Mouse (Mus musculus): ENCODE data around the gene Eno2. TPM values are rescaled to one million over a fixed set of nuclear protein-coding genes. Genes with fewer than 3 reads are reported as not detected.

The Eno2 gene
- 4.8 TPM in 2 replicates for polyA plus RNA-seq (2016; fragmentation: Nextera tagmentation; extraction: Ambion mirVana)

GRCm38 (mm10) chr6:124769101-124769765 is at the start of gene Eno2:
TSS of gene Eno2 (minus strand) at chr6:124769673.
- peak; percentile 67; the same call in 1 of the 2 replicates for ATAC-seq (ENCODE audit: insufficient number of reproducible peaks, insufficient read depth, low FRiP score, low TSS enrichment, low read depth)
- Histone ChIP-seq H3K9me3 (no peaks in the 10 kb centered on the region), H3K4me2 (peak within 1 kb of the TSS; percentile 92), H3K9ac (replicated peaks) (peak within 1 kb of the TSS; percentile 72), H3K4me1 (replicated peaks) (peaks cover 30% of the 10 kb centered on the region), H3K27me3 (peaks cover 53% of the 10 kb centered on the region), H3K4me3 (replicated peaks) (peak within 1 kb of the TSS; percentile 58), H3K27ac (no peak within 1 kb of the TSS), H3K36me3 (no peaks in the 10 kb centered on the region)
- WGBS: under 1% methylated on average over 54 of the region's 54 CpGs

DNA sequence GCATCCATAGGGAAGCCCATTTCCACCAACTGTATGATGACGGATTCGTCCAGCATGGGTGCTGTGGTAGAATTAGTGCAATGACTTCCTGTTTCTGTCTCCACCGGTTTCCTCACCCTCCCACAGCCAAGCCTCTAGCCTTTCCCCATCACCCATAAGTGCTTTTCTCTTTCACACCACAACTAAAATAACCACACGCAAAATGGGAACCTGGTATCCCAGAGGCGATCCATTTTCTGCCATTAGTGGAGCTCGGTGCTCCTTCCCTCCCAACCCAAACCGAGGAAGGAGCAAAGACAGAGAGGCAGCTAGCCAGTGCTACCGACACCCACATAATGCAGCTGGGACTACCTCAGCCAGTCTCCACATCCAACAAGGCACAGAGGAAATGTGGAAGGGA is 48.5 kb upstream of the Eno2 start:
- ATAC-seq (ENCODE audit: insufficient number of reproducible peaks, insufficient read depth, low FRiP score, low TSS enrichment, low read depth): no peak
- Histone ChIP-seq H3K4me2 (no peak overlapping the region), H3K36me3 (peaks cover 81% of the 10 kb centered on the region), H3K27me3 (no peaks in the 10 kb centered on the region), H3K27ac (no peak overlapping the region), H3K9me3 (no peaks in the 10 kb centered on the region), H3K9ac (replicated peaks) (no peak overlapping the region), H3K4me1 (replicated peaks) (peaks cover 11% of the 10 kb centered on the region), H3K4me3 (replicated peaks) (no peak overlapping the region)
- WGBS: 92% methylated on average over 8 of the region's 8 CpGs

DNA sequence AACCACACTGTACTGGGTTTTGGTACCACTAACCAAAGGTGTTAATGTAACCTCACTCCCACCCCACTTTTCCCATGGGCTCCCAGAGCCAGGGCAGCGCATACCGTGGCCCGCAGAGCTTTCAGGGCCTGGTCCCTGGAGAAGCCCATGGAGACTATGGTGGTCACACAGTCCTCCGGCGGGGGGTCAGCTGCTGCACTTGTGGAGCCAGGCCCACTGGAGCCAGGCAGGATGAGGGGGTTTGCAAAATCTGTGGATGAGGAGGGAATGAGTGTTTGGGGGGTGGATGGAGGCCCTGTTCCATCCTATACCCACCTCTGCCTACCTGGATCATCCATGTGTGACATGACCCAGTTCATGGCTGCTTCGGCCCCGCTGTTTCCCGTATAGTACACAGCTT is 48.1 kb upstream of the Eno2 start:
- Histone ChIP-seq H3K4me1 (replicated peaks) (peaks cover 15% of the 10 kb centered on the region), H3K4me2 (no peak overlapping the region), H3K9ac (replicated peaks) (no peak overlapping the region), H3K9me3 (no peaks in the 10 kb centered on the region), H3K36me3 (peaks cover 78% of the 10 kb centered on the region), H3K27me3 (no peaks in the 10 kb centered on the region), H3K4me3 (replicated peaks) (no peak overlapping the region), H3K27ac (no peak overlapping the region)
- ATAC-seq (ENCODE audit: insufficient number of reproducible peaks, insufficient read depth, low FRiP score, low TSS enrichment, low read depth): no peak
- WGBS: 94% methylated on average over 8 of the region's 8 CpGs

- no peaks in the 10 kb centered on the region for H3K9me3 ChIP-seq
- no peak overlapping the region for H3K9ac ChIP-seq (replicated peaks)
- peaks cover 78% of the 10 kb centered on the region for H3K36me3 ChIP-seq
- H3K4me1 ChIP-seq (replicated peaks): peaks cover 20% of the 10 kb centered on the region
- ATAC-seq (ENCODE audit: insufficient number of reproducible peaks, insufficient read depth, low FRiP score, low TSS enrichment, low read depth): no peak
- no peaks in the 10 kb centered on the region for H3K27me3 ChIP-seq
- WGBS: 96% methylated on average over 11 of the region's 11 CpGs
- no peak overlapping the region for H3K27ac ChIP-seq
- no peak overlapping the region for H3K4me2 ChIP-seq
- H3K4me3 ChIP-seq (replicated peaks): no peak overlapping the region
Observed at GRCm38 (mm10) chr6:124817125-124817524, 47.7 kb upstream of the Eno2 start.

GRCm38 (mm10) chr6:124816611-124817010 is 47.1 kb upstream of the Eno2 start:
- Histone ChIP-seq H3K27me3 (no peaks in the 10 kb centered on the region), H3K27ac (no peak overlapping the region), H3K4me1 (replicated peaks) (peaks cover 24% of the 10 kb centered on the region), H3K4me3 (replicated peaks) (no peak overlapping the region), H3K36me3 (peaks cover 78% of the 10 kb centered on the region), H3K9ac (replicated peaks) (no peak overlapping the region), H3K9me3 (no peaks in the 10 kb centered on the region), H3K4me2 (no peak overlapping the region)
- WGBS: 91% methylated on average over 4 of the region's 4 CpGs
- ATAC-seq (ENCODE audit: insufficient number of reproducible peaks, insufficient read depth, low FRiP score, low TSS enrichment, low read depth): no peak

DNA sequence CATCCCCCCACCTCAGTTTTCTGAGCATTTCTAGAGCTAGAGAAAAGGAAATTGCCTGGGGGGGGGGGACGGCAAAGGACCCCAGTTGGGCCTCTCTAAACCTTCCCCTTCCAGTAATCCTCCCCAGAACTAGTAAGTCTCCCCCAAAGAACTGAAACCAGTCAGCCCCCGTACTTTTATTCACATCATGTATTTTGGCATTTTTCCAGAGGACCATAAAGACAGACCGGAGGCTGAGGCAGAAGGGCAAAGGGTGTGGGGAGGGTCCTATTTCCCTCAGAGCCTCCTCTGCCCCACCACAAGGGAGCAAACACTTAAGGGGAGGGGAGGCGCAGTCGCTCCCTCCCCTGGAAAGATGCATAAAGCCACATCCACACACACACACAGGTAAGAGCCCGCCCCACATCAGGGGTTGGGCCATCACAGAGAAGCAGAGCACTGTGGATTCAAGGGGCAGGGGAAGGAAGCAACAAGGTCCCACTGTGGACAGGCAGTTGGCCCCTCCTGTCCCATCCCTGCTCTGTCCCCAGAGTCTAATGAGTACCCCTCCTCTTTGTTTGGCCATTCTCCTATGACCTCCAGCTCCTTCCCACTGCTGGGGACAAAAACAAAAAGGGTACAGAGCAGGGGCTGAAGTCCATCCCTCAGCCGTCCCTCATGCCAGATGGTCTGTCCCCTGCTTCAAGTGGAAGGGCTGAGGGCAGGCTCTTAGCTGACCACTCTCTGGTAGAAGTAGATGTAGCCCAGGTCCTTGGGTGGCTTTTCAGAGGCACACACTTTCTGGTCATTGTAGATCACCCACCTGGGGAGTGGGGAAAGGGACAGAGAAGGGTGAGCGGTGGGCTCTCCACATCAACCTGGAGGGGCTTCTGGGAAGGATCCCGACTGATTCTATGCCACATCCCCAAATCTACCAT is 45.6 kb upstream of the Eno2 start:
- H3K9ac ChIP-seq (replicated peaks): 0 out of 2 replicates have a peak overlapping the region, but pooled peaks have one; percentile 19

DNA sequence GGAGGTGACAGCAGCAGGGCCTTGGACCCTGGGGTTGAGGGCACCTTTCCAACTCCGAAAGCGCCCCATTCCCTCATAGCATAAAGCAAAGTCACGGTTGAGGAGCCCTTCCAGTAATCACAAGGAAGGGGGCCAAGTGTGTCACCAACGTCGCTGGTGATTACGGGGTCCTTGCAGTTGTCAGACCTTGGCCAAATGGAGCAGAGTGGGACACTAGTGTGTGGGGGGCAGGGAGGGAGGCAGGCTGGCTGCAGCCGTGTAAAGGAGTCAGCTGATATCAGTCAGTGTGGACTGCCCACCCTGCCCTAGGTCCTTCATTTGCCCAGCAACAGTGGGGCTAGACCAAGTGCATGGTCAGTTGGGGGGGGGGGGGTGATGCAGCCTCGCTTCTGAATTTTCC is 45.0 kb upstream of the Eno2 start:
- H3K27ac ChIP-seq: peak overlapping the region; percentile 96
- no peaks in the 10 kb centered on the region for H3K27me3 ChIP-seq
- H3K4me1 ChIP-seq (replicated peaks): peaks cover 36% of the 10 kb centered on the region
- H3K4me3 ChIP-seq (replicated peaks): peak overlapping the region; percentile 68
- H3K9ac ChIP-seq (replicated peaks): no peak overlapping the region
- ATAC-seq (ENCODE audit: insufficient number of reproducible peaks, insufficient read depth, low FRiP score, low TSS enrichment, low read depth): peak; percentile 32
- no peaks in the 10 kb centered on the region for H3K9me3 ChIP-seq
- H3K36me3 ChIP-seq: peaks cover 73% of the 10 kb centered on the region
- 35% methylated on average over 8 of the region's 8 CpGs for WGBS
- H3K4me2 ChIP-seq: peak overlapping the region; percentile 80

More for the DNA sequence above, 45.6 kb upstream of the Eno2 start:
- Histone ChIP-seq H3K9me3 (no peaks in the 10 kb centered on the region), H3K27ac (peak overlapping the region; percentile 96), H3K36me3 (peaks cover 77% of the 10 kb centered on the region), H3K4me2 (peak overlapping the region; percentile 80), H3K4me1 (replicated peaks) (peaks cover 29% of the 10 kb centered on the region), H3K27me3 (no peaks in the 10 kb centered on the region), H3K4me3 (replicated peaks) (no peak overlapping the region)
- no peak for ATAC-seq (ENCODE audit: insufficient number of reproducible peaks, insufficient read depth, low FRiP score, low TSS enrichment, low read depth)
- WGBS: 69% methylated on average over 9 of the region's 9 CpGs

DNA sequence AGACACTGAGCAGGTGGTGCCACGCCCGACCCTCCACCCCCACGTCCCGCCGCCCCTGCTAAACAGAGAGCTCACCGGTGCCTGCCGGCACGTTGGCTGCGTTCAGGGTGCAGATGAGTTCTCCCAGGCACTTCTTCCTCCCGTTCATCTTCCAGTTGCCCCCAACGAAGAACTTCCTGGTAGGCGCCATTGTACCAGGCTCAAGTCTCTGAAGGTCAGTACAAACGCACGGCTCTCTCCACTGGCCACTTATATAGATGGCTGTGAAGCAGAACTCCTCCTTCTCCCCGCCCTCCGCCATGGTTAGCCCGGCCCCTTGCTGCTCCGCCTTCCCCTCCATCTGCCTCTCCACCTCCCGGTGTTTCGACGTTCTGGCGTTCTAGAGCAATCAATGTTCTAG is 44.5 kb upstream of the Eno2 start, which contains the start of gene Tpi1:
Gene Tpi1, minus strand, starts transcription at position 364 of the 400 bp plus-strand sequence.
- peaks cover 40% of the 10 kb centered on the region for H3K4me1 ChIP-seq (replicated peaks)
- H3K36me3 ChIP-seq: peaks cover 67% of the 10 kb centered on the region
- peak within 1 kb of the TSS; percentile 68 for H3K4me3 ChIP-seq (replicated peaks)
- peak within 1 kb of the TSS; percentile 89 for H3K9ac ChIP-seq (replicated peaks)
- peak; percentile 80 for ATAC-seq (ENCODE audit: insufficient number of reproducible peaks, insufficient read depth, low FRiP score, low TSS enrichment, low read depth)
- peak within 1 kb of the TSS; percentile 96 for H3K27ac ChIP-seq
- H3K4me2 ChIP-seq: peak within 1 kb of the TSS; percentile 80
- under 1% methylated on average over 22 of the region's 22 CpGs for WGBS
- no peaks in the 10 kb centered on the region for H3K9me3 ChIP-seq
- no peaks in the 10 kb centered on the region for H3K27me3 ChIP-seq

DNA sequence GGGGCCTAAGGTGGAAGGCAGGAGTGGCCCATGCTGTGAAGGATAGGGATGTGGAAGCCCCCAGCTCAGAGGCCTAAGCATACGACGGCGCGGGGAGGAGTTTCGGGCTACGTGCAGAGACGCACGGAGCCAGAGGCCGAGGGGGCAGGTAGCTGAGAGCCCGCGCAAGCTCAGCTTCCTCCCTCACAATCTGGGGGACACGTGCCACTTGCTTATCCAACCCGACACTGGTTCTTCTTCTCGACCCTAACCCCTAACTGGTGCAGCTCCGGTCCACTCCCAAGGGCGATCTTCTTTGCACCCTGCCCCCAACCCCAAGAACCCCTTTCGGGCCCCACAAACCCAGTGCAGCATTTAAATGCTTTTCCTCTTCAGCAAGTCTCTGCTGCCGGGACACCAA is 44.0 kb upstream of the Eno2 start:
- peak overlapping the region; percentile 89 for H3K9ac ChIP-seq (replicated peaks)
- no peaks in the 10 kb centered on the region for H3K27me3 ChIP-seq
- peaks cover 43% of the 10 kb centered on the region for H3K4me1 ChIP-seq (replicated peaks)
- peak; percentile 38 for ATAC-seq (ENCODE audit: insufficient number of reproducible peaks, insufficient read depth, low FRiP score, low TSS enrichment, low read depth)
- WGBS: under 1% methylated on average over 18 of the region's 18 CpGs
- peak overlapping the region; percentile 96 for H3K27ac ChIP-seq
- peaks cover 63% of the 10 kb centered on the region for H3K36me3 ChIP-seq
- peak overlapping the region; percentile 68 for H3K4me3 ChIP-seq (replicated peaks)
- no peaks in the 10 kb centered on the region for H3K9me3 ChIP-seq
- H3K4me2 ChIP-seq: peak overlapping the region; percentile 80

DNA sequence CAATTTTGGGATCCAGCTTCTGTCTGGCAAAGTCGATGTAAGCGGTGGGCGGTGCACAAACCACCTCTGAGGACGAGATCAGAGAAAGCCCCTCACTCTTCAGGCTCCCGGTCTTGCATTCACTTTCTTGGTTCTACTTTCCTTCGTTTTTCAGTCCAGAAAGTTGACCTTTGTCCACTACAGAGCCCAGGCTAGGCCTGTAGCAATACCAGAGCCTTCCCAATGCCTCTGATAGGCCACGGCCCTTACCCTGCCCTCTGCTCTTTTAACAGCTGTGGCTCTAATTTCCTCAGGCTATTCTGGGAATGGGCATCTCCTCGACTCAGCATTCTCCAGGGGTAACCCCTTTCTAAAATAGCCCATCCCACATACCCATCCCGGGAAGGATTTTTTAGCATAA is 43.4 kb upstream of the Eno2 start:
- ATAC-seq (ENCODE audit: insufficient number of reproducible peaks, insufficient read depth, low FRiP score, low TSS enrichment, low read depth): no peak
- H3K4me1 ChIP-seq (replicated peaks): peaks cover 50% of the 10 kb centered on the region
- peak overlapping the region; percentile 80 for H3K4me2 ChIP-seq
- H3K36me3 ChIP-seq: peaks cover 57% of the 10 kb centered on the region
- 20% methylated on average over 9 of the region's 9 CpGs for WGBS
- H3K27me3 ChIP-seq: no peaks in the 10 kb centered on the region
- H3K4me3 ChIP-seq (replicated peaks): peak overlapping the region; percentile 68
- peak overlapping the region; percentile 96 for H3K27ac ChIP-seq
- no peaks in the 10 kb centered on the region for H3K9me3 ChIP-seq
- H3K9ac ChIP-seq (replicated peaks): peak overlapping the region; percentile 89

Data from limb, embryonic 12.5 days (tissue).